ENCODE assay signal across 14 mouse cellular contexts in the genomic region with DNA sequence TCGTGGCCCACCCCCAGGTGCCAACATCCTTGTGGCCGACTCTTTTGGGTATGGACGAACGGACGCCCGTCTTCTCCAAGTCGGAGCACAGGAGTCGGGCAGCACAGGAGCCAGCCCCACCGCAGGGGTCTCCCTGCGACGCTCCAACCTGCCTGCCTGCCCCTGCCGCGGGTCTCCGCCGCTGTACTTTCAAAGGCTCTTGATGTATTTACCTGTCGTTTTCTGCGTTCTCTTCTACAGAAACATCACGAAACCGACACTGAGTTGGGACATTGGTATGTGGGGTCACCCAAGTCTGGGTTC. TPM values are rescaled to one million over a fixed set of nuclear protein-coding genes. Genes with fewer than 3 reads are reported as not detected.
DNase-seq lines count a peak whose midpoint lies in the region; ATAC-seq and TF ChIP-seq lines count a peak whose summit lies in the region.
"Not testable (repeated sequence)": the region's sequence is repeated elsewhere in the genome, so short reads cannot be mapped to it uniquely, and the experiment has no call there.
"Had no signal": no experiment of that assay in that cellular context is flagged by ENCODE, and none has a peak within 500 bp of the region (broad histone marks: within the 10 kb centered on the region; RNA-seq: fewer than 3 reads in every experiment).

No protein-coding gene starts in this region.

- not testable (repeated sequence) for H3K27ac ChIP-seq in embryonic facial prominence, embryonic 12.5 days; forebrain, embryonic 13.5 days; forebrain, embryonic 16.5 days (ENCODE audit: low read length); heart, embryonic 16.5 days (ENCODE audit: low read length); kidney, embryonic 14.5 days (ENCODE audit: low read depth, low read length); lung, embryonic 14.5 days (ENCODE audit: low read depth); neural tube, embryonic 11.5 days (ENCODE audit: low read depth, low read length)

- peak; percentile 64; the same call in 1 of the 2 replicates for ATAC-seq in embryonic facial prominence, embryonic 12.5 days (ENCODE audit: insufficient number of reproducible peaks, insufficient read depth, low FRiP score, low TSS enrichment)
- peak; percentile 12; the same call in 1 of the 2 replicates for ATAC-seq in forebrain, embryonic 13.5 days
- peak; percentile 22; the same call in 1 of the 2 replicates for ATAC-seq in forebrain, embryonic 16.5 days
- peak; percentile 5; the same call in 1 of the 2 replicates for ATAC-seq in heart, embryonic 16.5 days (replicated peaks; ENCODE audit: extremely low read depth, insufficient read depth, low FRiP score)
- ATAC-seq in kidney, embryonic 14.5 days (ENCODE audit: low FRiP score, low TSS enrichment), result peak; percentile 28
- peak; percentile 35; the same call in 1 of the 2 replicates for ATAC-seq in lung, embryonic 14.5 days (ENCODE audit: insufficient read depth)
- peak; percentile 51; the same call in 1 of the 2 replicates for ATAC-seq in neural tube, embryonic 11.5 days (ENCODE audit: insufficient read depth, low FRiP score, low TSS enrichment)

- WGBS in embryonic facial prominence, embryonic 12.5 days, result no CpG with 5 or more reads among the region's 19 CpGs
- WGBS in forebrain, embryonic 13.5 days, result no CpG with 5 or more reads among the region's 19 CpGs
- WGBS in forebrain, embryonic 16.5 days, result no CpG with 5 or more reads among the region's 19 CpGs
- WGBS in heart, embryonic 16.5 days, result no CpG with 5 or more reads among the region's 19 CpGs
- WGBS in kidney, embryonic 14.5 days, result no CpG with 5 or more reads among the region's 19 CpGs
- WGBS in lung, embryonic 14.5 days, result no CpG with 5 or more reads among the region's 19 CpGs
- WGBS in neural tube, embryonic 11.5 days, result no CpG with 5 or more reads among the region's 19 CpGs

- TF ChIP-seq CTCF in lung, embryonic 14.5 days (IDR thresholded peaks at IDR 0.05; ENCODE audit: low read depth), result not testable (repeated sequence)

- not testable (repeated sequence) for H3K27me3 ChIP-seq in embryonic facial prominence, embryonic 12.5 days; heart, embryonic 16.5 days (ENCODE audit: control insufficient read depth, insufficient read depth, low read length); kidney, embryonic 14.5 days (ENCODE audit: control insufficient read depth, insufficient read depth, low read length); neural tube, embryonic 11.5 days (ENCODE audit: control insufficient read depth, insufficient read depth, low read length)
- peaks cover 23% of the 10 kb centered on the region for H3K27me3 ChIP-seq in forebrain, embryonic 13.5 days
- H3K27me3 ChIP-seq in forebrain, embryonic 16.5 days (replicated peaks; ENCODE audit: control insufficient read depth, insufficient read depth, low read length), result peaks cover 11% of the 10 kb centered on the region
- H3K27me3 ChIP-seq in lung, embryonic 14.5 days (ENCODE audit: insufficient read depth, low read length), result peaks cover 13% of the 10 kb centered on the region; the same call in 1 of the 2 replicates

- DNase-seq in lung, embryonic 14.5 days; neural tube, embryonic 11.5 days (ENCODE audit: low spot score): not testable (repeated sequence)

- not testable (repeated sequence) for H3K9ac ChIP-seq in embryonic facial prominence, embryonic 12.5 days; forebrain, embryonic 13.5 days; forebrain, embryonic 16.5 days (replicated peaks; ENCODE audit: low read depth, low read length); heart, embryonic 16.5 days (ENCODE audit: low read length); kidney, embryonic 14.5 days (ENCODE audit: low read depth, low read length); lung, embryonic 14.5 days; neural tube, embryonic 11.5 days (ENCODE audit: low read length)

- H3K4me1 ChIP-seq in embryonic facial prominence, embryonic 12.5 days; forebrain, embryonic 13.5 days; forebrain, embryonic 16.5 days (replicated peaks; ENCODE audit: control insufficient read depth, insufficient read depth, low read length); heart, embryonic 16.5 days (ENCODE audit: control insufficient read depth, insufficient read depth, low read length); kidney, embryonic 14.5 days (ENCODE audit: control insufficient read depth, insufficient read depth, low read length); lung, embryonic 14.5 days (ENCODE audit: insufficient read depth); neural tube, embryonic 11.5 days (ENCODE audit: control insufficient read depth, insufficient read depth, low read length): not testable (repeated sequence)

- not testable (repeated sequence) for H3K4me3 ChIP-seq in embryonic facial prominence, embryonic 12.5 days; forebrain, embryonic 13.5 days; forebrain, embryonic 16.5 days (replicated peaks; ENCODE audit: low read length); heart, embryonic 16.5 days (ENCODE audit: low read length); kidney, embryonic 14.5 days (ENCODE audit: low read length); lung, embryonic 14.5 days (ENCODE audit: low read depth, low read length); neural tube, embryonic 11.5 days (ENCODE audit: low read depth, low read length)

- not testable (repeated sequence) for H3K4me2 ChIP-seq in embryonic facial prominence, embryonic 12.5 days (replicated peaks); forebrain, embryonic 13.5 days; forebrain, embryonic 16.5 days (ENCODE audit: low read length); heart, embryonic 16.5 days (ENCODE audit: low read depth, low read length); kidney, embryonic 14.5 days (replicated peaks; ENCODE audit: low read depth, low read length); lung, embryonic 14.5 days; neural tube, embryonic 11.5 days (ENCODE audit: low read depth)

- not testable (repeated sequence) for H3K36me3 ChIP-seq in embryonic facial prominence, embryonic 12.5 days; forebrain, embryonic 13.5 days (ENCODE audit: poor library complexity, severe bottlenecking); forebrain, embryonic 16.5 days (ENCODE audit: control insufficient read depth, insufficient read depth); heart, embryonic 16.5 days (ENCODE audit: control insufficient read depth, insufficient read depth); kidney, embryonic 14.5 days (ENCODE audit: control insufficient read depth, insufficient read depth, low read length); lung, embryonic 14.5 days (ENCODE audit: insufficient read depth); neural tube, embryonic 11.5 days (ENCODE audit: control insufficient read depth, insufficient read depth, low read length)

- H3K9me3 ChIP-seq in embryonic facial prominence, embryonic 12.5 days; forebrain, embryonic 13.5 days (replicated peaks); forebrain, embryonic 16.5 days (ENCODE audit: control insufficient read depth, low read length); heart, embryonic 16.5 days (replicated peaks; ENCODE audit: control insufficient read depth, low read length); kidney, embryonic 14.5 days (ENCODE audit: control insufficient read depth, low read length); lung, embryonic 14.5 days (ENCODE audit: low read depth, low read length); neural tube, embryonic 11.5 days (ENCODE audit: control insufficient read depth, low read length): not testable (repeated sequence)

RNA-seq across cellular contexts. Expression of a gene that starts 8.4 kb away (rescaled TPM):
- polyA plus RNA-seq in embryonic facial prominence, embryonic 12.5 days (2016; fragmentation: Nextera tagmentation; extraction: Ambion mirVana), result 0.26 TPM in 1 of 2 replicates, not detected in the other
- not detected in 2 replicates for polyA plus RNA-seq in forebrain, embryonic 13.5 days (2015; fragmentation: Nextera tagmentation; extraction: Ambion mirVana)
- polyA plus RNA-seq in forebrain, embryonic 16.5 days (2015; fragmentation: Nextera tagmentation; extraction: Ambion mirVana), result not detected in 2 replicates
- 1.3 and 1.5 TPM in 2 replicates for polyA plus RNA-seq in heart, embryonic 16.5 days (2015; fragmentation: Nextera tagmentation; extraction: Ambion mirVana)
- polyA plus RNA-seq in kidney, embryonic 14.5 days (2014; fragmentation: Nextera tagmentation; extraction: Ambion mirVana), result 0.20 TPM in 1 of 2 replicates, not detected in the other
- polyA plus RNA-seq in lung, embryonic 14.5 days (2014; fragmentation: Nextera tagmentation; extraction: Ambion mirVana), result not detected in 2 replicates
- not detected in 2 replicates for polyA plus RNA-seq in neural tube, embryonic 11.5 days (2014; fragmentation: Nextera tagmentation; extraction: Ambion mirVana)
- polyA plus RNA-seq: brain, embryonic 14.5 days; cortical plate, adult 2 months; embryonic facial prominence, embryonic 10.5 days; forebrain, embryonic 12.5 days; frontal cortex, adult 2 months; hindbrain, embryonic 12.5 days; hindbrain, embryonic 16.5 days had no signal

Comparison
In these comparisons a context has a peak if more than half of its experiments do, and no peak if none do; other contexts are left out.
1. ATAC-seq: peak in every context shown above with its lines; median percentile 64 in embryonic facial prominence, embryonic 12.5 days; 51 in neural tube, embryonic 11.5 days; 35 in lung, embryonic 14.5 days; 28 in kidney, embryonic 14.5 days; 22 in forebrain, embryonic 16.5 days; 12 in forebrain, embryonic 13.5 days; 5 in heart, embryonic 16.5 days.